Mouse (Mus musculus) stomach, embryonic 16.5 days (tissue): ENCODE results near the gene Caskin2. TPM values are rescaled to one million over a fixed set of nuclear protein-coding genes. Genes with fewer than 3 reads are reported as not detected.

Source experiments
- microRNA-seq: library from miRNA; unstranded; fragments of <30 nt; microRNA quantifications from one replicate; pipeline ENCODE4, GENCODE M21; 2016
- polyA plus RNA-seq: library from polyadenylated mRNA; unstranded; fragments of >200 nt; fragmentation: Nextera tagmentation; extraction: Ambion mirVana; gene quantifications from 2 replicates; pipeline ENCODE4 v1.2.1, GENCODE M21; 2015

The Caskin2 gene
- polyA plus RNA-seq, 1 experiment from 2014 or later: 14.9 TPM

Small RNA genes within 50 kb of the gene (microRNA-seq; reads per million reads assigned to microRNA genes)
- gene Mir5621: 0.50 reads per million

Other genes starting within 250 kb of the Caskin2 start
- 138 and 141 TPM in 2 replicates for gene Nup85, start 249.2 kb downstream of the Caskin2 start, polyA plus RNA-seq
- gene Mrps7, start 209.7 kb downstream of the Caskin2 start, polyA plus RNA-seq: 78.5 and 91.1 TPM in 2 replicates
- gene Gga3, start 209.6 kb downstream of the Caskin2 start, polyA plus RNA-seq: 17.4 and 18.8 TPM in 2 replicates
- gene Mif4gd, start 200.7 kb downstream of the Caskin2 start, polyA plus RNA-seq: 35.9 and 47.4 TPM in 2 replicates
- gene Slc25a19, start 185.3 kb downstream of the Caskin2 start, polyA plus RNA-seq: 22.1 and 22.7 TPM in 2 replicates
- gene Grb2, start 105.0 kb downstream of the Caskin2 start, polyA plus RNA-seq: 59.1 and 79.6 TPM in 2 replicates
- 21.4 and 23.1 TPM in 2 replicates for gene Tmem94, start 48.2 kb downstream of the Caskin2 start, polyA plus RNA-seq
- 26.4 and 28.1 TPM in 2 replicates for gene Tsen54, start 1.1 kb upstream of the Caskin2 start, polyA plus RNA-seq
- 65.6 and 75.3 TPM in 2 replicates for gene Llgl2, start 10.4 kb upstream of the Caskin2 start, polyA plus RNA-seq
- gene Myo15b, start 44.8 kb upstream of the Caskin2 start, polyA plus RNA-seq: 20.8 and 21.1 TPM in 2 replicates
- gene Smim5, start 86.3 kb upstream of the Caskin2 start, polyA plus RNA-seq: 6.5 and 8.5 TPM in 2 replicates
- gene Smim6, start 98.4 kb upstream of the Caskin2 start, polyA plus RNA-seq: 57.0 and 68.4 TPM in 2 replicates
- 32.0 and 35.2 TPM in 2 replicates for gene Sap30bp, start 119.6 kb upstream of the Caskin2 start, polyA plus RNA-seq
- 19.5 and 19.7 TPM in 2 replicates for gene Recql5, start 119.8 kb upstream of the Caskin2 start, polyA plus RNA-seq
- gene Itgb4, start 161.1 kb upstream of the Caskin2 start, polyA plus RNA-seq: 18.9 and 24.4 TPM in 2 replicates
- 186 and 187 TPM in 2 replicates for gene Galk1, start 199.1 kb upstream of the Caskin2 start, polyA plus RNA-seq
- gene H3f3b, start 214.3 kb upstream of the Caskin2 start, polyA plus RNA-seq: 1,496 and 1,592 TPM in 2 replicates
- 26.4 and 26.9 TPM in 2 replicates for gene Unk, start 216.7 kb upstream of the Caskin2 start, polyA plus RNA-seq